Mouse (Mus musculus): ENCODE data around the gene Fgd5.

- TF ChIP-seq MYOD1 (IDR thresholded peaks at IDR 0.05; ENCODE audit: control insufficient read depth in 1 of 3, insufficient read length in 2 of 3, low read depth in 2 of 3), result no peak
- no peak for TF ChIP-seq POLR2A (IDR thresholded peaks at IDR 0.05; ENCODE audit: insufficient read length, low read depth)
- no peak for TF ChIP-seq MAX (IDR thresholded peaks at IDR 0.05; ENCODE audit: low read depth)
- no peak for TF ChIP-seq MYOG (IDR thresholded peaks at IDR 0.05; ENCODE audit: control insufficient read depth in 1 of 3, insufficient read depth in 1 of 3, insufficient read length in 2 of 3, low read depth in 2 of 3)
- no peak for TF ChIP-seq POLR2AphosphoS2 (IDR thresholded peaks at IDR 0.05; ENCODE audit: insufficient read length, low read depth)
Observed at GRCm38 (mm10) chr6:92093869-92094268, 115.2 kb downstream of the Fgd5 start.
